Mouse (Mus musculus) C2C12 (cell line): ENCODE results near the gene Hsd17b3. TPM values are rescaled to one million over a fixed set of nuclear protein-coding genes. Genes with fewer than 3 reads are reported as not detected.

Experiments used
- H3K27me3 ChIP-seq: one replicate; pipeline ENCODE4 v1.6.1; 2011; ENCODE audit not compliant: control insufficient read depth, insufficient read depth, insufficient read length
- H3K36me3 ChIP-seq: one replicate; pipeline ENCODE4 v1.6.1; 2011; ENCODE audit not compliant: control insufficient read depth, insufficient read depth
- H3K4me3 ChIP-seq: one replicate; pipeline ENCODE4 v1.5.1; 2011; ENCODE audit warnings: mild to moderate bottlenecking, control low read depth; ENCODE audit not compliant: poor library complexity, insufficient read depth, severe bottlenecking
- H3K79me2 ChIP-seq: one replicate; pipeline ENCODE4 v1.6.1; 2011; ENCODE audit not compliant: control insufficient read depth, insufficient read depth
- H3K79me3 ChIP-seq: one replicate; pipeline ENCODE4 v1.6.1; 2011; ENCODE audit warnings: low read depth, control low read depth
- H3ac ChIP-seq: one replicate; pipeline ENCODE3; 2011; ENCODE audit warnings: low read depth; ENCODE audit not compliant: control insufficient read depth, insufficient read length
- CEBPB ChIP-seq: IDR thresholded peaks from one replicate; pipeline ENCODE4 v1.6.1; 2011; ENCODE audit warnings: low read depth, mild to moderate bottlenecking, control low read depth, moderate library complexity
- CTCF ChIP-seq: IDR thresholded peaks from one replicate; pipeline ENCODE4 v1.5.1; 2011; ENCODE audit not compliant: control insufficient read depth, insufficient read depth, insufficient read length
- FOSL1 ChIP-seq: IDR thresholded peaks from one replicate; pipeline ENCODE4 v1.8.0; 2011; ENCODE audit warnings: mild to moderate bottlenecking, low read length; ENCODE audit not compliant: poor library complexity, insufficient read depth, severe bottlenecking
- MAX ChIP-seq: IDR thresholded peaks from one replicate; pipeline ENCODE4 v1.6.1; 2011; ENCODE audit warnings: mild to moderate bottlenecking, control low read depth
- MYOD1 ChIP-seq: IDR thresholded peaks from one replicate; pipeline ENCODE4 v1.6.1; 2011; ENCODE audit warnings: low read depth; ENCODE audit not compliant: control insufficient read depth, insufficient read length
- MYOG ChIP-seq: IDR thresholded peaks from one replicate; pipeline ENCODE4 v1.6.1; 2011; ENCODE audit not compliant: control insufficient read depth, insufficient read length; ENCODE audit errors: extremely low read depth
- USF1 ChIP-seq: IDR thresholded peaks from one replicate; pipeline ENCODE4 v1.6.1; 2011; ENCODE audit warnings: low read depth, mild to moderate bottlenecking, control low read depth, moderate library complexity
- long read RNA-seq, 2 experiments: library from polyadenylated mRNA; unstranded; transcript quantifications; one replicate each; pipeline ENCODE4 v2.0.0; 2019 to 2020
- polyA plus RNA-seq: library from polyadenylated mRNA; unstranded; fragments of >200 nt; fragmentation: generic; extraction: Trizol; gene quantifications from one replicate; pipeline ENCODE4 v1.2.1, GENCODE M21; 2012; ENCODE audit warnings: missing spikeins

The Hsd17b3 gene
- polyA plus RNA-seq, result not detected
- long read RNA-seq, experiment 1, result 0 reads
- long read RNA-seq, experiment 2, result 0 reads

DNA sequence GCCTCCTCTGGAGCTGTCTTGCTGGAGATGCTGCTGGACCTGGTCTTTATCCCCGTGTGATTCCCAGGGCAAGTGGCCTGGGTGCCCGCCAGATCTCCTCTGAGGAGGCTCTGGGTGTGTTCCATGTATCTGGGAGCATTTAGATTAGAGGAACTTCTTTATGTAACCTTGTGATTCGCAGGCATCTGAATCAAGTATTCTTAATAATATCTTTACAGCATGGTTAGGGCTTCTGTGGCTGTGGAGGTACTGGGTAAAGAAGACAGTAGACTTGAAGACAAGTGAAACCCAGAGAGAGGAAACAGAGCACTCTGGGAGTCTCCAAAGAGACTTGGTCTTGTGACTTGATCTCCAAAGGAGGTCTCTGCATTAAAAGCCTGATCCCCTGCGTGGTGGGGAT lies at the start of gene Hsd17b3:
TSS of gene Hsd17b3 (minus strand) at position 101 of the 400 bp plus-strand sequence.
- H3ac ChIP-seq, result no peak within 1 kb of the TSS
- TF ChIP-seq MYOG (no peak), CEBPB (no peak), MYOD1 (no peak), USF1 (no peak), FOSL1 (no peak), MAX (no peak), CTCF (no peak)
- H3K27me3 ChIP-seq, result no peaks in the 10 kb centered on the region
- no peaks in the 10 kb centered on the region for H3K36me3 ChIP-seq
- no peaks in the 10 kb centered on the region for H3K79me3 ChIP-seq
- H3K4me3 ChIP-seq, result no peak within 1 kb of the TSS
- no peaks in the 10 kb centered on the region for H3K79me2 ChIP-seq

GRCm38 (mm10) chr13:64129616-64130375 lies 40.8 kb upstream of the Hsd17b3 start:
- H3K27me3 ChIP-seq, result no peaks in the 10 kb centered on the region
- TF ChIP-seq FOSL1 (no peak), CTCF (peak; percentile 31)
- H3K36me3 ChIP-seq, result peaks cover 21% of the 10 kb centered on the region
- H3K4me3 ChIP-seq, result peak overlapping the region; percentile 34
- no peak overlapping the region for H3ac ChIP-seq
- no peaks in the 10 kb centered on the region for H3K79me3 ChIP-seq
- no peaks in the 10 kb centered on the region for H3K79me2 ChIP-seq

DNA sequence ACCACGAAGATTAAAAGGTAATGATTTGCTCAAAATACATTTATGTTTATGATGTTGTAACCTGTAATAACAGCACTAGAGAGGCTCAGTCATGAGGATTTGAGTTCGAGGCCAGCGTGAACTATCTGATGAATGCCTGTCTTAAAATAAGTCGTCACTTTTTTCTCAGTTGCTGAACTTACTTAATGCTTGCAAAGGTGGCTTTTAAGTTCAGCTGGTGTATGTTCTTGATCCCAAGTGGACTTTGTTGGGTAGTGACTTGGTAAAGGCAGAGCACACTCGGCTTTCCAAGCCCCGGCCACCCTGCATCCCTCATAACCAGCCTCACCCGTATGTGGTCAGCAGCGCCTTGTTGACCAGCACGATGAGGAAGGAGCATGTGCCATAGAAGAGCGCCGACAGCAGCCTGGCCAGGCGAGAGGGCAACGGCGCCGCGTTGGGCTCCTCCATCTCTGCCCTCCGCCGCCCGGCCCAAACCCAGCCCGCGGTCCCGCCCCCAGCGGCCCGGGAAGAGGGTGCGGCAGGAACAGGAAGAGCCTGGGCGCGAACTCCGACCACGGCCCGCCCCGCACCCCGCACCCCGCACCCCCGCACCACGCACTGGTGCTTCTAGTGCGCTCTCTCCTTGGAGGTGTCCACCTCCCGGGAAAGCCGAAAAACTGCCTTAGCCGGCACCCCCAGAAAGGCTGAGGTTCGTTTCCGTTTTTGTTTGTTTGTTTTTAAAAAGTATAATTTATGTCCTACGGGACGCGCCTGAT lies 40.0 kb upstream of the Hsd17b3 start, which contains the start of gene Slc35d2:
TSS of gene Slc35d2 (minus strand) at position 511 of the 758 bp plus-strand sequence.
- H3K79me3 ChIP-seq, result no peaks in the 10 kb centered on the region
- H3K36me3 ChIP-seq, result peaks cover 15% of the 10 kb centered on the region
- TF ChIP-seq MYOD1, result no peak
- TF ChIP-seq FOSL1, result no peak
- TF ChIP-seq USF1, result no peak

DNA sequence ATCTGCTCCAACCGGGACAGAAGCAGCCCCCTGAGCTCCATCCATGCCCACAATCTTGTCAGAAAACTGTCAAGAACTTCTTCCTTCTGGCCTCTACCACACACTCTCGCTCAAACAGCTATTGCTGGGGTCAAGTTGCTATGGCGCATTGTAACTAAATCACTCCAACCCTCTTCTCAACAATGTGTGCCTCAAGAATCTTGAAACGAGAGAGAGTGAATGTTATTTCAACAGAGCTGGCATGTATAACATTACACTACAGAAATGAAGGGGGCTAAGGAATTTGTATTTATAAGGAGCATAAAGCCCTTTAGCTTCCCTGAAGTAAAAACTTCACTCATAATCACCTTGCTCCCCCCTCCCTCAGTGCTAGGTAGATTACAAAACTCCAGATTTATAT lies 37.3 kb upstream of the Hsd17b3 start:
- no peaks in the 10 kb centered on the region for H3K79me2 ChIP-seq
- H3ac ChIP-seq, result no peak overlapping the region
- H3K4me3 ChIP-seq, result no peak overlapping the region
- no peaks in the 10 kb centered on the region for H3K27me3 ChIP-seq
- H3K36me3 ChIP-seq, result peaks cover under 1% of the 10 kb centered on the region
- no peaks in the 10 kb centered on the region for H3K79me3 ChIP-seq
- no peak for TF ChIP-seq MYOD1
- TF ChIP-seq MAX, result no peak
- TF ChIP-seq MYOG, result no peak
- TF ChIP-seq FOSL1, result no peak
- TF ChIP-seq USF1, result no peak
- no peak for TF ChIP-seq CTCF
- TF ChIP-seq CEBPB, result no peak

More for the DNA sequence above, 40.0 kb upstream of the Hsd17b3 start, which contains the start of gene Slc35d2:
- Histone ChIP-seq H3K4me3 (peak within 1 kb of the TSS; percentile 34), H3K27me3 (no peaks in the 10 kb centered on the region), H3ac (peak within 1 kb of the TSS; percentile 48), H3K79me2 (no peaks in the 10 kb centered on the region)

DNA sequence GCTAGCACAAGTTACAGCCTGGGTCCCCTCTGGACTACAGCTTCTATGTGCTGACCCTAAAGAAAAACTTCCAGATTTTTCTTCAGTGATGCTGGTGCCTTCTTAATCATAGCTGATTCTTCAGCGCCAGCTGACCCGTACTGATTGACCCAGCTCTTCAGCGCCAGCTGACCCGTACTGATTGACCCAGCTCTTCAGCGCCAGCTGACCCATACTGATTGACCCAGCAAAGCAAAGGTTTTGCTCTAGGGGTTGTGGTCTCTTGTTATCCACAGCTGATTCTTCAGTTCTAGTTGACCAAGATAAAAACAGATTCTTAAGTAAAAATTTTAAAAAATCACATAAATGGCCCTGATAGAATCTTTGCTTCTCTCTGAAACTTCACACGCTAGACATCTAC lies 35.9 kb upstream of the Hsd17b3 start:
- H3K79me3 ChIP-seq, result no peaks in the 10 kb centered on the region
- no peak overlapping the region for H3ac ChIP-seq
- H3K36me3 ChIP-seq, result no peaks in the 10 kb centered on the region
- TF ChIP-seq MAX (no peak), MYOD1 (no peak), FOSL1 (no peak), CTCF (no peak), MYOG (no peak), CEBPB (no peak), USF1 (no peak)
- H3K79me2 ChIP-seq, result no peaks in the 10 kb centered on the region
- no peaks in the 10 kb centered on the region for H3K27me3 ChIP-seq
- H3K4me3 ChIP-seq, result no peak overlapping the region
